Mouse (Mus musculus) bone marrow macrophage, adult 2 months (primary cell): Measurements from ENCODE around the gene Olfr171.
"Not testable (repeated sequence)": the region's sequence is repeated elsewhere in the genome, so short reads cannot be mapped to it uniquely, and the experiment has no call there.

Source experiments
- CTCF ChIP-seq: IDR thresholded peaks from 2 replicates; pipeline ENCODE4 v1.5.1; 2012; ENCODE audit warnings: low read depth, mild to moderate bottlenecking, low read length, moderate library complexity
- POLR2A ChIP-seq: IDR thresholded peaks from 2 replicates; pipeline ENCODE4 v1.6.1; 2012; ENCODE audit warnings: mild to moderate bottlenecking, low read depth, low read length, borderline replicate concordance

DNA sequence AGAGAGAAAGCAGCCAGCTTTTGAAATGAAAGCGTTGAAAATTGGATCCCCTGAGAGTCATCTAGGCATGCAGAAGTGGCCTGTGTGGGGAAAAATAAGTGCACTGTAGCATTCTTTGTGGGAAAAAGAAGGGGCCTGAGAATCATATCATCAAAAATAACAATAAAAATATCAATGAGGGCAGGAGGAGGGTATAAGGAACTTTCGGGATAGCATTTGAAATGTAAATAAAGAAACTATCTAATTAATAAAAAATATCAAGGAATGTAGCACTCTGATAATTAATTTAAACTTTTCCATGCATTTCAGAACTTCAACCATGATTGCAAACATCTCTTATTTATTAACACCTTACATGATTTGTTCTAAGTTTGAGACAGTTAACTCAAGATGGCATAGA is 17.9 kb downstream of the Olfr171 start, which contains the start of gene Olfr170:
- TF ChIP-seq POLR2A, CTCF: not testable (repeated sequence)
